Mouse (Mus musculus): ENCODE results near the gene Slc16a11.
A peak's percentile ranks its signal among the peaks of the same experiment; 100 is the strongest.

The Slc16a11 gene

DNA sequence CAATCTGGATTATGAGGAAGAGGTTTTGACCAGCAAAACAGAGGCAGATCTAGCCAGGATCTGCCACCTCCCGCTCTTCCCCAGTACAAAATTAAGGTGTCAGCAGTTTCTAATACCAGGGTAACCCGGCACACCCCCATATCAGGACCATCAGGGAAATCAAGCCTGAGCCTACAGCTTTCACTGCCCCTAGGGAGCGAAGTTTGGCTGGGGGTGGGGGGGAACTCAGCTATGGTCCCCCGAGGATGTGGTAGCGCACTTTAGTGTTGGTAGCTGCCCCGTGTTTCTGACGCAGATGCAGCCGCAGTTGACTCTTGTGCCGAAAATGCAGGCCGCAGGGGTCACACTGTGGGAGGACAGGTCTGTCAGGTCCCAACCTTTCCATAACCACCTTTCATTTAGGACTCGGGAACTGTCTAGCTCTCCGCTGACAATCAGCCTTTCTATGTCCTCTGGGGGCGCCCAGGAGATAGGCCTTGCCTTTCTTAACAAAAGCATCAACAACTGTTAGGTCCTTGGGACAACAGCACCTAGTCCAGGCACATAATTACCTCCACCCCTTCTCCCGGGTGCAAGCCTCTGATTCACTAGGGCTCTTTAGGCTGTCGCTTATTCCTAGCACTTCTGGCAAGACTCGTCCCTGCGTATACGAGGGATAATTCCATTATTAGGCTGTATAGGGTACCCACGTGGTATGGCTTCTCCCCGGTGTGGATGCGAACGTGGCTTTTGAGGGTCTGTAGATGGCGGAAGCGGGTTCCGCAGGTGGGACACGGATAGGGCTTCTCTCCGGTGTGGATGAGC lies 13.4 kb downstream of the Slc16a11 start:
- no peak for DNase-seq (ENCODE audit: low spot score in 2 of 2)

DNA sequence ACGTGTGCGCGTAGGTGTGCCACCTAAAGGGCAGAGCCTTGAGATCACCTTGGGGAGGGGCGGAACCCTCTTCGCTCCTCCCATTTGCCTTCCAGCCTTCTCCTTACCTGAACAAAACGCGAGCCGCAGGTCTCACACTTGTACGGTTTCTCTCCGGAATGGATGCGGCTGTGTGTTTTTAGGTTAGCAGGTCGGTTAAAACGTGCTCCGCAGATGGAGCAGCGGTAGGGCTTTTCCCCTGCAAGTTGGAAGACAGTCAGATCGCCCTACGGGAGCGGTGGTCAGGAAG lies 14.0 kb downstream of the Slc16a11 start:
- no peak for DNase-seq (ENCODE audit: low spot score in 2 of 2)

DNA sequence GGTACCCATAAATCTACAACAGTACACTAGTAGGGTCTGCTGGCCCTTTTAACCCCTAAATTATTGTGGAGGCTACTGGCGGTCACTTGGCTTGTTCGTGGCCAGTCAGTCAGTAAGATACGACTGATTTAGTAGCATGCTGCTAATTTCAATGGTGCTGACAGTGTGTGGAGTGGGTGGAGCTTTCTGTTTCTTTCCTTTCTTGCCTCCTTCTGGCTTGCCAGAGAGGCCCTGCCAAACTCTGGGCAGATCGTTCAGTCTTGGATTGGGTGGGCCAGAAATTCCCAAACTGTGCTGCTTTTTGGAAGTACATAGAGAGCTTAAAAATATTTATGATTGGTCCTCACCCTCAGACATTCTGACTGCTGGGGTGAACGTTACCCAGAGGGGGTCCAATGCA lies 14.6 kb downstream of the Slc16a11 start:
- DNase-seq (ENCODE audit: low spot score in 2 of 2), result no peak

DNA sequence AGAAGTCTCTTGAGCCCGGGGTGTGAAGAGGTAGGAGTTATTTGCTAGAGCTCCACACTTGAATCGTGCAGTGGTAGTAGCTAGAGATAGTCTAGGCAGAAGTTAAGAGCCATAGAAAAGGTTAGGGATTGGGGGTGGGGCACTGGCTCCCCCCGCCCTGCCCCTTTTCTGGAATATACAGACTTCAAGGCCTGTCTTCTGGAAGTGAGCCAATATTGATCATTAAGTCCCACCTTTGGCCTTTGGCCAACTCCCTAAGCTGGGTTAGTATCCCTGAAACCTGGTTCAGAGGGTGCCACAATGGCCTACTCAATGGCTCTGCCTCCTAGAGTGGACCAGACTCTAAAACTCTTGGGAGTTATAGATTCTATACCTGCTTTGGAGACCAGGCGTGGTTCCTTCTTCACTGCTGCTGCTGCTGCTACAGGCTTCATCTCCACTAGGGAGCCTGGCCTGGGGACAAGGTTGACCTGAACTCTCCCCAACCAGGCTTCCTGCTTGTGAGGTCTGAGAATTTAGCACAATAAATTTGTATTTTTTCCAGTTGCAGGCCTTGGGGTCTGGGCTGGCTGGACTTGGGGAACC lies 15.2 kb downstream of the Slc16a11 start:
- DNase-seq (ENCODE audit: low spot score in 2 of 2), result no peak

DNA sequence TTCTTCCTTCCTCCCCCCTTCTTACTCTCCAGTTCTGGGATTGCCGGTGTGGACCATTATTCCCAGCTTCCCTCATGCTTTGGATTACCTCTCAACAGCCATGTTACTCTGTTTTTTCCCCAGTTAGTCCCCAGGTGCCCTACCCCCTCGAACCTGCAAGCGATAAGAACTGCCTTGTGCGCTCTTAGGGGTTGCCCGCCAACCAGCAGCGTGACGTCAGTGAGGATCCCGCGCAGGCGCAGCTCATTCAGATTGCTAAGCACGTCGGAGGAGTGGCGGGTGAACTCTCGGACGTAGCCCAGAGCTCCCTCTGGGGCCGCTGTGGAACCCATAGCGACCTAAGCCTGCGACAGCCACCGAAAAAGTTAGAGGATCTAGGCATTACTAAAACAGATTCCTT lies 16.3 kb downstream of the Slc16a11 start:
- DNase-seq (ENCODE audit: low spot score in 2 of 2), result no peak

DNA sequence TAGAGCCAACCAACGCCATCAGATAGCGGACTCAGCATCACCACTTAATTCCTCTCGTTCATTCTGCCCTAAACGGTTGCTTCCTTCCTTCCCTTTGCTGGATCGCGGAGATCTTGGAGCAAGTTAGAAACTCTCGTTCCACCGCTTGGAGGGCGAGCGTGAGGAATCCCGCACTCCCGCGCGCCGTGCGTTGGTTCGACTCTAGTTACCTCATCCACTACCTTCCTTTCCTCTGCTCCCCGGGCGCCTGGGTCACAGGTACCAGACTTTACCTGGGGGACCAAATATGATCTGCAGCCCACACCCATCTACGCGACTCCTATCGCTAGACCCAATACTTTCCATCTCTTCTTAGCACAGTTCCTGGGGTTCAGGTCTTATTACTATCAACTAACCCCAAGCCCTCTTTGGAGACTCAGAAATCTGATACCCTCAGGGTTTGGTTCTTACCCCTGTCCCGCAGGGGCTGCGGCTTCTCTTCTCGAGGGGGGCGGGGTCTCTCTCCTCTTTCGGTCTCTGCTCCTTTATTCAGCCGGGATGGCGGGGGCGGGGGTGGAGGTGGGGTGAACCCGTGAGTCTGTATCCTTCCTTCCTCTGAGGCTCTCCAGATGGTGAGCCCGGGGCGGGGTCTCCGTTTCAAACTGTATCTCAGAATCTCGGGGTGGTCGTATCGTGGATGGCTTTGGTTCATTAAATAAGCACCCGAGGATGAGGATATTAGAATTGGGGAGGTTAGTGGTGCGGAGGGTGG lies 16.9 kb downstream of the Slc16a11 start, which contains the start of gene Bcl6b:
TSS of gene Bcl6b (minus strand) at position 539 of the 751 bp plus-strand sequence.
- DNase-seq (ENCODE audit: low spot score in 2 of 2), result no peak

DNA sequence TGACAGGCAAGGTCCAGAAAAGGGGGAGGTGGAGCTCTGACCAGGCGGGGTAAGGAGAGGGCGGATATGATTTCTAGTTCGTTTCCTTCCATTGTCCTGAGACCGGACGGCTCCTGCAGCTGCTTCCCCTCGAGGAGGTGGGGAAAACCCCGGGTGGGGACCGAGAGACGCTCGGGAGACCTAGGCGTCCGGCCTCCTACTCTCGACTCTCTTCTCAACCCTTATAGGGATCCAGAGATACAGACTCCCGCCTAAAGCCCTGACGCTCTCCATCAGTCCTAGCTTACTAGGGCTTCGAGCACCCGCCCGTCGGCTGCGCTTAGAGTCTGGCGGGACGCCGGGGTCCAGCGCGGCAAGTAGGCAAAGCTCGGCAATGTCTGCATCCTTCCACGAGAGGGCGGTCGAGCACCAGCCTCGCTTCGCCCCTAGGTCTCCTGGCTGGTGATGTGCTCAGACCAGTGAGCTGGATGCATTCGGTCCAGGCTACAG lies 17.7 kb downstream of the Slc16a11 start:
- no peak for DNase-seq (ENCODE audit: low spot score in 2 of 2)

DNA sequence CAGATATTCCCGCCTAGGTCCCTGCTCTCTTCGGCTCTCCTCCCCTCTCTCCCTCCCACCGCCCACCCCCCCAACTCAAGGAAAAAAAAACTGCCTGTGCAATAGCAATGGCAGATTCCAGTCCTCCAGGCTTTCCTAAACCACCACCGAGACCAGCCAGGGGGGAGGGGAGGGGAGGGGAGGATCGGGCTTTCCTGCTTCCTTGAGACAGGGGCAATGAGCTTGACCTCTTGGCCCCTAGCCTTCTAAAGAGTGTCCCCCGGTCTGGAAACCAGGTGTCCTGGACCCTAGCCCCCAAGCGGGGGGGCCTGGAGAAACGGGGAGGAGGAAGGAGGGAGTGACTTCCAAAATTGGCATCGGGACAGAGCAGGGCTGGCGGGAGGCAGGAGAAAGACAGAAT lies 20.0 kb downstream of the Slc16a11 start:
- no peak for DNase-seq (ENCODE audit: low spot score in 2 of 2)

DNA sequence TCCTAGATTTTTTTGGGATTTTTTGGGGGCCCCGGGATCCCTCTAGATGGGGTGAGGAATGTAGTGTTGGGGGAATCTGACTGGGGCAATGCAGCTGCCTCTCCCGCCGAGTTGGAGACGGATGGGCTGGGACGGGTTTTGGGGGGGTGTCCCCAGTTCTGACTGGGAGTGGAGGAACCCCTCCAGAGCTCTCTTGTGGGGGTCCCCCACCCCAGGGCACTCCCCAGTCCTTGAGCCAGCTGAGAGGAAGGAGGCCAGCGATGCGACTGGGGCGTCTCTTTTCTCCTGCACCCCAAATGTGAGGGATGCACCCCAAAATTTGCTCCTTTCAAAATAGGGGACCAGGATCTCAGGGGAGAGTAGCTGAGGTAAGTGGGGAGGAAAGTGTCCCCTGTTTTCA lies 20.5 kb downstream of the Slc16a11 start:
- DNase-seq (ENCODE audit: low spot score in 2 of 2), result no peak

DNA sequence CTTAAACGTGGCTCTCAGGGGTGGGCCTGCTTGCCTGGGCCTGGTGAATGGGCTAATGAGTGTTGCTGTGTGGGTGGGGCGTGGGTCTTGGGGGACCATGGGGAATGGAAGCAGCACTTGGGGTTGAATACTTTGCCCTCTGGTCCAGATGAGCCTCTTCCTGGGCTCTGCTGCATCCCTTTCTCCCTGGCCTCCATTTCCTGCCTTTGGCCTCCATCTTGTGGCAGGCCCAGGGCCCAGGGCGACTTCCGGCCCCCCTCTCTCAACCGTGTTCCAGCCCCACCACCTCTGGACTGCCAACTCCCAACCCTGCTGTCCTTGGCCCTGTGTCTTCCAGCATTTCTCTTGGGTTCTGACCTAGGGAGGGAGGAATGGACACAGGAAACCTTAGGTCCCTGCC lies 21.5 kb downstream of the Slc16a11 start:
- DNase-seq (ENCODE audit: low spot score in 2 of 2), result no peak

DNA sequence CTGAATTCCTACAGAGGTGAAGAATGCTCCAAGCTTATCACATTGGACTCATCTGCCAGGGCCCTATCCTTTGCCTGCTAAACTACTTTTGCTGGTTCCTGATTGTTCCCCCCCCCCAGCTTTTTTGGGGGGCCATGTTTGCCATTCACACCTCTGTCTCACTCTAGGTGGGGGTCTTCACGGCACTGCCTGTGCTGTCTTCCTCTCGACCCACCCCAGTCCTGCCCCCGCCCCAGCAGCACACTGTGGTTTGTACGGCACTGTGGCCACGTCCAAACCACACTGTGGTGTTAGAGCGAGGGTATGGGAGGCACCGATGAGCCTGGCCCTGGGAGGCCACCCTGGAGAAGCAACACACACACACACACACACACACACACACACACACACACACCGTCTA lies 21.9 kb downstream of the Slc16a11 start:
- DNase-seq (ENCODE audit: low spot score in 2 of 2), result no peak

DNA sequence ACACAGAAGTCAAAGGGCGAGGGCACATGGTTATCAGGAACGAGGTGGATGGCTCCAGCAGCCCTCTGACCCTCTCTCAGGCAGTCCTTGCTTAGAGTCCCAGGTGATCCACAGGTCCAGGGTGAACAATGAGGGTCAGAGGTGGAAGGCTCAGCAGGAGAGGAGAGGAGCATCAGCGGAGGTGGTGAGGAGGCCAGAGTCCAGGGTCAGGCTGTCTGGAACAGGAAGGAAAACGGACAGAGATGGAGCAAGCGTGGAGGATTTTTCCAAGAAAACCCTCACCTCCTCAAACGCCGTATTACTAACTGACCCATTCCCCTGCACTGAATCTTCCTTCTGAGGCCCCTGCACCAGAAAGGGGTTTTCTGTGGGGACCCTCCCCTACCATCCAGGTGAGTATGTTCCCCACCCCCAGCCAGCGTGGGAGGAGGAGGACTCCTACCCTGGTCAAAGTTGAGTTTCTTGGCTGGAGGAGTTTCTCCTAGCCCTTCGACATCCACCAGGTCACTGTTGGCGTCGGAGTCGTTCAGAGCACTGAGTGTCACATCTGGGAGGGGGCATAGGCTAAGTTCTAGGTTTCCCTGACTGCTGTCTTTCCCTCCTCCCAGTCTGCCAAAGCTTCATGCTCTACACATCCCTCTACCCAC lies 22.8 kb downstream of the Slc16a11 start:
- no peak for DNase-seq (ENCODE audit: low spot score in 2 of 2)

DNA sequence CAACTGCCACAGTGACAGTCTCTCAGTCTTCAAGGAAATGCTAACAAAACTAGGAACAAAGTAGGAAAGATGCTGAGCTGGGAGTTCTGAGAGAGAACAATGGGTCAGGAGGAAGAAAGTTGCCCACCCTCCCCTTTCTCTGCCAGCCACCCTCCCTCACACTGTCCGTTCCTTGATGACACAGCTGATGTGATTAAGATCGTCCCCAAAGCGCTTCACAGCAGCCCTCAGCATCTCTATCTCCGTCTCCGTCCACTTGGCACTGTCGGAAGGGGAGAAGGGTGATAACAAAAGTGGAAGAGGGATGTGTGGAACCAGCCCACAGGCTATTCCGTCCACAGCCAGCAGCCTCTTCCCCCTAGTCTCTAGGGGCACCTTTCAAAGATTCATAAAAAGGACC lies 24.2 kb downstream of the Slc16a11 start:
- DNase-seq (ENCODE audit: low spot score in 2 of 2), result no peak

DNA sequence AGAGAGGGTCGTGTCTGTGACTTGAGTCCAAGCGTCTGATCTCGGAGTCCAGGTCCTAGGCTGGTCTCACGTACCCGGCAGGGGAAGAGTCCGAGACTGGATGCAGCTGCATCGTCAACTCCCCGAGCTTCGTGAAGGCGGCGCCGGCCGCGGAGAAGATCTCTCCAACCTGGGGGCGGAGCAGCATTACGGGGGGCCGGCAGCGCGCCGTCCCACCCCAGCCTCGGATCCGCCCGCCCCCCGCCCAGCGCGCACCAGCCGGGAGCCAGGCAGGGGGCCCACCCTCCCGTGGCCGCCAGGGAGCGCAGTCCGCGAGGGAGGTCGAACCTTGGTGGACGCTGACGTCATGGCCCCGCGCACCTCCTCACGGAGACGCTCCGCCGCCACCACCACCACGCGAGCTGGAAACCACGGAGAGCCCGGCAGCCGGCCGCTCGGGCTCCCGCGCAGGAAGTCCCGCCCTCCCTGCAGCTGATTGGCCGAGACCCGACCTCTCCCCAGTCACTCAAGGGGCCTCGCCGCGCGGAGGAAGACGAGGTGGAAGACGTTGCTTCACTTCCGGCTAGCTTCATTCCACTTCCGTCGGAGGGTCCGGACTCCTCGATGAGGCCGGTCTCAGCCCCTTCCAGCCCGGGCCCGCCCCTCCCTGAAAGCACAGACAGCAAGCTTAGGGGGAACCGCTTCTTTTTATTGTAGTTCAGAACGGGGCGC lies 25.1 kb downstream of the Slc16a11 start, which contains the start of gene 0610010K14Rik:
TSS of gene 0610010K14Rik (minus strand) at position 458 of the 711 bp plus-strand sequence.
- peak; percentile 96 to 97 for DNase-seq (ENCODE audit: low spot score in 2 of 2)

DNA sequence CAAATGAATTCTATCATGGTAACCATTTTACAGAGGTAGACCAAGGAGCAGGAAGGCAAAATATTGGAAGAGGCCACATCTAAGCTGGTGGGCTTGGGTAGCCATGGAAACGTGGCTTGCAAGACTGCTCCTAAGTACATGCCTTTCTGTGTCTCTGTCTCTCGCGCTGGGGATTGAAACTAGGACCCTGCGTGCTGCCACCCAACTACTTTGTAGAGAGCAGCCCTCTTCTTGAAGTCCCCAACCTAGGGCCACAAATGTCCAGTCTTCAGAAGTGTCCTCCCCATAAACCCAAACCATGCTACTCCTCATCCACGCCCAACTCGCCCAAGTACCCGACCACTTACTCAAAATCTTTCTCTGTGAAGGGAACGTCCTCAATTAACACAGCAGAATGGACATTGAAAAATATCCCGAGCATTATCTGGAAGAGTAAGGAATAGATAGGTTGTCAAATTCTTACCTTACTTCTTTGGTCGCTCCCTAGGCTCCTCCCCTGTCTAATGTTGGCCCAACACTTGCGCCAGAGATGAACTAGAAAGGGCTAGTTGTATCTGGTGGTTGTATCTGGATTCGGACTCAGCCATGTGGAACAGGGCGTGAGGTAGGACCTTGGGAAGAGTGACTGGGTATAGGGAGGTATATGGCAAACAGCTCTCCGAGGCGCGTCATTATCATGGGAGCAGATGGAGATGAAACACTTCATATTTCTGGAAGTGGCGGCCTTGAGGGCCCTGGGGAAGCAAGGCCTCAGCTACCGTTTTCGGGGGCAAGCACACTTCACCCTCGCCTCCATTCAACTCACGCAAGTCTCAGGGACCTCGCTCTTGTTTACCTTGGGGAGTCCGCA lies 26.3 kb downstream of the Slc16a11 start:
- DNase-seq (ENCODE audit: low spot score in 2 of 2), result no peak

DNA sequence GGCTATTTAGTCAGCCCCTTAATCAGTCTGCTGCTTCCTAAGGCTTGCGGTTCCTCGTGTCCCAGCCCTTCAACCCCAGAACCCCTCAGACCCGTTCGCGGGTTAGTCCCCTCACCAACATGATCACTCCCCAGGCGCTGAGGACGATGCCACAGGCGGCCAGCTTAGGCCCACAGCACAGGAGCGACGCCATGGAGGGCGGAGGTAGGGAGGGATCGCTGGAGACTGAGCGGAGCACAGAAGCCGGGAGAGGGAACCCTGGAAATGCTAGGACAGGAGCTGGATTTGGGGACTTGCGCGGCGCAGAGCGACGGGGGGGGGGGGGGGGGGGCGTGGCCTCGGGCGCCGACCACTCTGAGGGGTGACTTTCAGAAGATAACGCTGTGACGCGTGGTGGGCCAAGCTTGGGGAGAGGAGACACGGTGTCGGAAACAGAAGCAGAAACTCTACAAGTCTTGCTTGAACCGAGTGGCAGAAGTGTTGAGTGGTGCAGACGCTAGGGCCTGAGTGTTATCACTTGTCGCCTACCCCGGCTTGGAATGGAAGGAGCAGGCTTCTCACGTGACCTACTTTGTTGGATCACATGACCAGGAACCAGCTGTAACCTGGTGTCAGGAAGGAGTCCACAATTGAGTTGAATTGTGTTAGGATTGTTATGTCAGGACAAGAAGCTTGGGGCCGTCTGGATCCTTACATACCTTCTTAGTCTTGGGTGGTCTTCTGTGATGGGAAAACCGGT lies 27.2 kb downstream of the Slc16a11 start, which contains the start of the genes Gm21988 and Rnasek:
TSS of gene Gm21988 (minus strand) at position 290 of the 739 bp plus-strand sequence.
TSS of gene Rnasek (minus strand) at position 302 of the 739 bp plus-strand sequence.
- DNase-seq (ENCODE audit: low spot score in 2 of 2), result peak; percentile 68 to 76

DNA sequence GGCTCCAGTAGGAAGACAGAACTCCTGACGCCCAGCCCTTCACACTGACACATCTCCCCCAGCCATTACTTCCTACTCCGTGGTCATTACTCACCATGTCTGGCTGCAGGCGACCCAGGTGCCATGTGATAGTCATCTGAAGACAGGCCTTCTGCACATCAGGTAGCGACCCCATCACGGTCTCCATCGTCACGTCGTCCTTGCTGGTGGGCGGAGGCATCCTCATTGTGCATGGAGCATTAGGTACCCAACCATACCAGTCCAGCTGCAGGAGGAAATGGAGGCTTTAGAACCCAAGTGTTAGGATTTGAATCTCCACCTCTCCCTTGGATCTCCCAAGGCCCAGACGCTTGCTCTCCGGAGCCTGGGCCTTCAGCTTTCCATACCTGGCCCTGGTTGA lies 30.0 kb downstream of the Slc16a11 start:
- DNase-seq (ENCODE audit: low spot score in 2 of 2), result no peak

DNA sequence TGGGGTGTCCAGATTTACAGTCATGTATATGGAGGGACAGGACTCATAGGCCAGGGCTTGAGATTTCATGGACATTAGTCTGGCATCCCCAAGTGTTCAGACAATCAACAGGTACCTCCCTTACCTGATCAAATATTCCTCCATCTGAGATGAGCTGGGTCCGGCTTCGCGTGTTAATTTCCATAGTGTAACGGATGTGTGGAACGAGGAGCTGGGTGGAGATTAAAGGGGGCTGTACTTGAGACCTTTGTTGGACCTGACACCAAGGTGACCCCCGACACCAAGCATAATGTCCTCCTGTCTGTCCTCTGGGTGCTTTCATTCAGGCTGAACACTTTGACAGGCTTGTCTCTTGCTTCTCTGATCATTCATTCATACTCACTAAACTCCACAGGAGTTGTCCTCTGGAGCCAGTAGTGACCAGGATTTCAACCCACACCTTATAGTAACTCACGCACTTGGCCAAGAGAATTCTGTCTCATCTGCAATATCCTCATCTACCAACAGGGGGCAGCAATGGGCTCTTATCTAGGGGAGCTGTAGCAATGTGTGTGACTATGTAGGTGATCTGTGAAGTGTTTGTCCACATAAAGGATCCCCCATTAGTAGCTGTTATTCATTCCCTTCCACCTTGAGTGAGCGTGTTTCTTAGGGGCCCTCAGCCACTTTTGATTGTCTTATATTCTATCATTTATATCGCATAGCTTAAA lies 34.7 kb downstream of the Slc16a11 start:
- no peak for DNase-seq (ENCODE audit: low spot score in 2 of 2)

DNA sequence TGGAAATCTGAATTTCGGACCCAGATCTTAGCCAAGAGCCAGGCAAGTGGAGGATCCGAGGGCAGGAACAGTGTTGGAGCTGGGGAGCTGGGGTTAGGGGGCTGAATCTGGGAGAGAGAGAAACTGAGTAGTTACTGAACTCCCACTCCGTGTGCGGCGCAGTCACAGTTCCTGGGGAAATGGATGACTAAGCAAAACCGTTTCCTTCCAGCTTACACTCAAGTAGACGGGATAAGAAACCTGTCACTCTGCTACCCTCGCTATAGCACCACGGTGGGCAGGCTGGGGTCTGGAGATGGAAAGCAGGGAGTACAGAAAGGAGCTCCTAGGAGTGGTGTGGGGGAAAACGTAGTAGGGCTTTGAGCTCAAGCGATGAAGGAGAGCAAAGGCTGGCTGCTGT lies 37.6 kb downstream of the Slc16a11 start:
- no peak for DNase-seq (ENCODE audit: low spot score in 2 of 2)
